Mouse (Mus musculus) myocyte (in vitro differentiated cells): ENCODE results near the gene Cbx1. TPM values are rescaled to one million over a fixed set of nuclear protein-coding genes. Genes with fewer than 3 reads are reported as not detected.
"Not testable (repeated sequence)": the region's sequence is repeated elsewhere in the genome, so short reads cannot be mapped to it uniquely, and the experiment has no call there.

Experiments used
- H3K27me3 ChIP-seq: one replicate; pipeline ENCODE4 v1.6.1; 2011; ENCODE audit not compliant: control insufficient read depth, insufficient read depth, insufficient read length
- H3K36me3 ChIP-seq: one replicate; pipeline ENCODE4 v1.6.1; 2011; ENCODE audit not compliant: control insufficient read depth, insufficient read depth
- H3K4me2 ChIP-seq: one replicate; pipeline ENCODE4 v1.6.1; 2011; ENCODE audit warnings: low read depth, control low read depth
- H3K4me3 ChIP-seq: one replicate; pipeline ENCODE4 v1.5.1; 2011; ENCODE audit warnings: mild to moderate bottlenecking, control low read depth, moderate library complexity
- H3K79me2 ChIP-seq: one replicate; pipeline ENCODE4 v1.6.1; 2011; ENCODE audit not compliant: control insufficient read depth, insufficient read depth
- H3ac ChIP-seq: one replicate; pipeline ENCODE4 v1.6.1; 2011; ENCODE audit not compliant: control insufficient read depth, insufficient read length
- CEBPB ChIP-seq: IDR thresholded peaks from 2 replicates; pipeline ENCODE4 v1.6.1; 2011; ENCODE audit warnings: mild to moderate bottlenecking, moderate library complexity; ENCODE audit not compliant: poor library complexity, insufficient read depth, severe bottlenecking
- E2F4 ChIP-seq: IDR thresholded peaks from one replicate; pipeline ENCODE4 v1.6.1; 2011; ENCODE audit warnings: mild to moderate bottlenecking, control low read depth, moderate library complexity; ENCODE audit not compliant: insufficient read depth
- MAX ChIP-seq: IDR thresholded peaks from one replicate; pipeline ENCODE4 v1.6.1; 2011; ENCODE audit warnings: low read depth, mild to moderate bottlenecking, control low read depth
- MYOD1 ChIP-seq, 3 experiments: IDR thresholded peaks; one replicate each; pipeline ENCODE4 v1.6.1; 2011; ENCODE audit warnings: control low read depth in 2 of 3, low read depth in 2 of 3, mild to moderate bottlenecking in 2 of 3, moderate library complexity in 1 of 3; ENCODE audit not compliant: insufficient read length in 2 of 3, control insufficient read depth in 1 of 3
- MYOG ChIP-seq, 3 experiments: IDR thresholded peaks; one replicate each; pipeline ENCODE4 v1.6.1; 2011; ENCODE audit warnings: control low read depth in 2 of 3, low read depth in 2 of 3, mild to moderate bottlenecking in 2 of 3; ENCODE audit not compliant: insufficient read length in 2 of 3, control insufficient read depth in 1 of 3, insufficient read depth in 1 of 3
- POLR2A ChIP-seq: IDR thresholded peaks from one replicate; pipeline ENCODE4 v1.6.1; 2011; ENCODE audit warnings: low read depth, mild to moderate bottlenecking, control low read depth, moderate library complexity; ENCODE audit not compliant: insufficient read length
- POLR2AphosphoS2 ChIP-seq: IDR thresholded peaks from one replicate; pipeline ENCODE4 v1.6.1; 2011; ENCODE audit warnings: low read depth, control low read depth; ENCODE audit not compliant: insufficient read length
- REST ChIP-seq: IDR thresholded peaks from one replicate; pipeline ENCODE4 v1.6.1; 2011; ENCODE audit warnings: mild to moderate bottlenecking, control low read depth, moderate library complexity; ENCODE audit not compliant: insufficient read depth, insufficient read length
- SRF ChIP-seq: IDR thresholded peaks from one replicate; pipeline ENCODE4 v1.6.1; 2011; ENCODE audit warnings: low read depth; ENCODE audit not compliant: control insufficient read depth, insufficient read length
- TCF12 ChIP-seq: IDR thresholded peaks from one replicate; pipeline ENCODE4 v1.6.1; 2011; ENCODE audit warnings: mild to moderate bottlenecking, control low read depth; ENCODE audit not compliant: poor library complexity, insufficient read depth, severe bottlenecking
- TCF3 ChIP-seq: IDR thresholded peaks from one replicate; pipeline ENCODE4 v1.6.1; 2011; ENCODE audit warnings: low read depth, control low read depth; ENCODE audit not compliant: insufficient read length
- USF1 ChIP-seq: IDR thresholded peaks from one replicate; pipeline ENCODE4 v1.6.1; 2011; ENCODE audit warnings: low read depth, mild to moderate bottlenecking, control low read depth, moderate library complexity
- polyA plus RNA-seq: library from polyadenylated mRNA; unstranded; fragments of >200 nt; fragmentation: generic; extraction: Trizol; gene quantifications from one replicate; pipeline ENCODE4 v1.2.1, GENCODE M21; 2012; ENCODE audit warnings: missing spikeins

The Cbx1 gene
- polyA plus RNA-seq, 1 experiment, result 34.6 TPM

- H3K27me3 ChIP-seq, result no peaks in the 10 kb centered on the region
- no peak overlapping the region for H3ac ChIP-seq
- TF ChIP-seq TCF12 (no peak), POLR2AphosphoS2 (no peak), USF1 (no peak), TCF3 (no peak), REST (no peak), SRF (no peak), MYOD1 (IDR thresholded peaks at IDR 0.05; ENCODE audit: control insufficient read depth in 1 of 3, insufficient read length in 2 of 3, low read depth in 2 of 3) (no peak), POLR2A (no peak), CEBPB (no peak), MYOG (IDR thresholded peaks at IDR 0.05; ENCODE audit: control insufficient read depth in 1 of 3, insufficient read depth in 1 of 3, insufficient read length in 2 of 3, low read depth in 2 of 3) (no peak), MAX (no peak), E2F4 (no peak)
- H3K79me2 ChIP-seq, result no peaks in the 10 kb centered on the region
- H3K4me3 ChIP-seq, result no peak overlapping the region
- no peak overlapping the region for H3K4me2 ChIP-seq
- no peaks in the 10 kb centered on the region for H3K36me3 ChIP-seq
These were observed 54.7 kb downstream of the Cbx1 start for GRCm38 (mm10) chr11:96843627-96844026.

GRCm38 (mm10) chr11:96847240-96847639 lies 58.3 kb downstream of the Cbx1 start:
- Histone ChIP-seq H3K4me3 (no peak overlapping the region), H3K36me3 (no peaks in the 10 kb centered on the region), H3K79me2 (no peaks in the 10 kb centered on the region), H3K4me2 (no peak overlapping the region), H3K27me3 (no peaks in the 10 kb centered on the region), H3ac (no peak overlapping the region)
- no peak for TF ChIP-seq MAX
- no peak for TF ChIP-seq USF1
- TF ChIP-seq TCF12, result no peak
- no peak for TF ChIP-seq E2F4
- TF ChIP-seq POLR2A, result no peak
- no peak for TF ChIP-seq SRF
- TF ChIP-seq MYOD1 (IDR thresholded peaks at IDR 0.05; ENCODE audit: control insufficient read depth in 1 of 3, insufficient read length in 2 of 3, low read depth in 2 of 3), result no peak
- no peak for TF ChIP-seq CEBPB

DNA sequence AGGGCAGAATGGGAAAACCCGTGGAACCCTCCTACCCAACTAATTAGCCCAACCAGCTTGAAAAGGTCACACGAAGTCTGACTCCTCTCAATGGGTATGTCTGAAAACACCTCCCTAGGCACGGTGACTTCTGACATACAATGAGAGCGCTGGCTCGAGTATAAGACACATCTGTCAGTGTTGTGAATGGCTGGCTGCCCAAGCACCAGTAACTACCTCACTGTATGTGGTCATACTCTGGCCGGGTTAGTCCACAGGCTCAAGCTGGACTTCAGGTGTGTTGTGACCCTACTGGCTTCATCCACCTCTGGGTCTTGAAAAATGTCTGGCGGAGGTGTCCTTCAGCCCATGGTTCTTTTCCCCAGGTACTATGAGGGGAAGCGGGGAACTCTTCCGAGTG lies 59.8 kb downstream of the Cbx1 start:
- no peak overlapping the region for H3K4me2 ChIP-seq
- H3K36me3 ChIP-seq, result no peaks in the 10 kb centered on the region
- no peaks in the 10 kb centered on the region for H3K79me2 ChIP-seq
- no peaks in the 10 kb centered on the region for H3K27me3 ChIP-seq
- no peak overlapping the region for H3ac ChIP-seq
- peak overlapping the region; percentile 48 for H3K4me3 ChIP-seq
- TF ChIP-seq MYOD1 (IDR thresholded peaks at IDR 0.05; ENCODE audit: control insufficient read depth in 1 of 3, insufficient read length in 2 of 3, low read depth in 2 of 3), result no peak
- TF ChIP-seq SRF, result no peak
- TF ChIP-seq POLR2AphosphoS2, result no peak
- TF ChIP-seq MYOG (IDR thresholded peaks at IDR 0.05; ENCODE audit: control insufficient read depth in 1 of 3, insufficient read depth in 1 of 3, insufficient read length in 2 of 3, low read depth in 2 of 3), result no peak
- TF ChIP-seq USF1, result no peak
- no peak for TF ChIP-seq TCF3
- no peak for TF ChIP-seq REST
- TF ChIP-seq E2F4, result no peak
- no peak for TF ChIP-seq TCF12
- TF ChIP-seq MAX, result no peak
- no peak for TF ChIP-seq POLR2A
- TF ChIP-seq CEBPB, result no peak

GRCm38 (mm10) chr11:96849145-96849544 lies 60.2 kb downstream of the Cbx1 start:
- not testable (repeated sequence) for H3K79me2 ChIP-seq, H3K27me3 ChIP-seq, H3K36me3 ChIP-seq
- H3K4me3 ChIP-seq, result peak overlapping the region; percentile 48
- peak overlapping the region; percentile 14 for H3ac ChIP-seq
- H3K4me2 ChIP-seq, result peak overlapping the region; percentile 82

GRCm38 (mm10) chr11:96849681-96850467 lies 60.9 kb downstream of the Cbx1 start, which contains the start of gene Copz2:
Gene Copz2, plus strand, starts transcription at chr11:96849870.
- no peaks in the 10 kb centered on the region for H3K27me3 ChIP-seq
- H3K36me3 ChIP-seq, result no peaks in the 10 kb centered on the region
- peak within 1 kb of the TSS; percentile 14 for H3ac ChIP-seq
- peak within 1 kb of the TSS; percentile 82 for H3K4me2 ChIP-seq
- peak within 1 kb of the TSS; percentile 48 for H3K4me3 ChIP-seq
- no peaks in the 10 kb centered on the region for H3K79me2 ChIP-seq
- TF ChIP-seq USF1, result no peak
- peak; percentile 80 for TF ChIP-seq POLR2A
- TF ChIP-seq MYOD1 (IDR thresholded peaks at IDR 0.05; ENCODE audit: control insufficient read depth in 1 of 3, insufficient read length in 2 of 3, low read depth in 2 of 3), result peak in 1 of 3 experiments; percentile 36
- peak; percentile 75 for TF ChIP-seq POLR2AphosphoS2
